Mouse (Mus musculus) layer of hippocampus, postnatal 10 days (tissue): ENCODE data around the gene Tlr4. TPM values are rescaled to one million over a fixed set of nuclear protein-coding genes. Genes with fewer than 3 reads are reported as not detected.

ENCODE experiments used
- DNase-seq, 2 experiments: peaks; one replicate each; pipeline ENCODE4 v3.0.0; 2021; ENCODE audit warnings: low spot score in 2 of 2
- total RNA-seq, 2 experiments: library from RNA; stranded (reverse); gene quantifications; 2 replicates each; pipeline ENCODE4 v1.2.3; 2021

The Tlr4 gene
- total RNA-seq, 2 experiments from 2014 or later = 2.0 to 2.5 TPM

- no peak for DNase-seq
These were observed 67.6 kb downstream of the Tlr4 start for GRCm38 (mm10) chr4:66894981-66895380.

DNA sequence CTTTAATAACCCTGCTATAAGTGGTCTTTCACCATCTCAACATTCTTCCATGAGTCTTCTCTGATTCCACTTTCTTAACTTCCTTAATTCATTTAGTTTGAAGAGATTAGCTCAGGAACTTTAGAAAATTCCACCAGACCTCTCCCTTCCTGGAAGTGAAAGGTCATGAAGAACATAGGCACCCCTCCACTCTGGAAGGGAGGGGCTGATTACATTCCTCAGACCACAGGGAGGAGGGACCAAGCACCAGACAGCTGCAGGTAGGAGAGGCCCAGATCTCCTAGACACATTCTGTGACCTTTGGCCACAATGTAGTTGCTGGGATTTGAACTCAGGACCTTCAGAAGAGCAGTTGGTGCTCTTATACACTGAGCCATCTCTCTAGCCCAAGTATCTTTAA is 72.7 kb downstream of the Tlr4 start:
- DNase-seq = no peak

GRCm38 (mm10) chr4:66901498-66901897 is 74.1 kb downstream of the Tlr4 start:
- DNase-seq = no peak

GRCm38 (mm10) chr4:66908376-66908775 is 81.0 kb downstream of the Tlr4 start:
- DNase-seq = no peak

DNA sequence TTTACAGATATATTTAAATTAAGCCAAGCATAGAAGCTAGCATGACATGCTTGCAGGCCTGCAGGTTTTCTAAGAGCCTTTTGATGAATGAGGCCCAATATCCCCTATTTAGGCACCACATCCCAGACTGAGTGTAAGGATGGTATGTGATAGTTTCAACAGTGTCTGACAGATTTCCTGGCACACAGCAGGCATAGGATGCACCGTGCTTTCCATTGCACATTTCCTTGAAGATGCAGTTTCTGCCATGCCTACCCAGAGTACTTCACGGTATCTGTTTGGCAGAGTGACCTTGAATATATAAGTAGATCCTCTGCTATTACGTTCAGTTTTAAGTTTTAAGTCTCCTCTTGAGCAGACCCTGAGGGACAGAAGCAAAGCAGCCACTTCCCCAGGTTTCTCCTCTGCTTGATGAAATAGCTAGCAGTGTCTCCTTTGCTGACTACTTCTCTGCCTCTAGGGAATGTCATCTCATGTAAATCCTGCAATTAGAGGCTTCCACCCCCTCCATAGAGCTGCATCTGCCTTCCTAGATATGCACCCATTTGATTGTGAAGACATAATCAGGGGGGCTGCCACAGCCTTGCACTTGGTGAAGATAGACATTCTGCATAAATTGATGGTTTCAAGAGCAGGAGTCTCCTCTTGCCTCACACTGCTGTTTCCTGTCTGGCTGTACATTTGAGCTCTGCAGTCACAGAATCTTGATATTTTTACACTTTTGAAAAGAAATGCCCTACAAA is 92.4 kb downstream of the Tlr4 start:
- no peak for DNase-seq

DNA sequence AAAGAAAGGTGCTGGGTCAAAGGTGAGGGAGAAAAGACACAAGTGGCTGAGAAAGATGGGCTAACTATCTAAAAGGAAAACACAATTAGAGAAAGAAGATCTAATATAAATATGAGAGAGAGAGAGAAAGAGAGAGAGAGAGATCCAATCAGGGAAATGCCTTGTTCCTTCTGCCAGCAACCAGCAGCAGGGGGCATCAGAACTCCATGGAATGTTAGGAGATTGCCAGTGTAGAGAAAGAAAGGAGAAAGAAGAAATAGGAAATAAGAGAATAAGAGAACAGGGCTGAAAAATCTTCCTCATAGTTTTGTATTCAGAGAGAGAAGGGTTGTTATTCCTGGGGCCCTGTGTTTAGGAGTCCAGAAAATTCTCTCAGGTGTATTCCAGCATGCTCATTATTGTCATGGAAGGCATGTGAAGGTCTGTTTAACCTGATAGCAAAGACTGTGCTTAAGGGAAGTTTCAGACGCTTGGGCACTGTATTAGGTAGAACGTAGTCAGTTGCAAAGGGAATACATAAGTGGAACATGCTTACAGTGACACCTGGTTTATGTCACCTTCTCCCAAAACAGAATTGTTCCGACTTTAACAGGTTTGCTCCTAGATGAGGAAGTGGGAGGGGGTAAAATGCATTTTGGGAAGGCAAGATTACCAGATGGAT is 96.4 kb downstream of the Tlr4 start:
- peak; percentile 80 for DNase-seq

GRCm38 (mm10) chr4:66926066-66926465 is 98.7 kb downstream of the Tlr4 start:
- DNase-seq = no peak

GRCm38 (mm10) chr4:66927537-66928088 is 100.2 kb downstream of the Tlr4 start:
- no peak for DNase-seq

GRCm38 (mm10) chr4:66938489-66939061 is 111.2 kb downstream of the Tlr4 start:
- no peak for DNase-seq

- DNase-seq = no peak
These were observed 114.5 kb downstream of the Tlr4 start for GRCm38 (mm10) chr4:66941894-66942293.

- no peak for DNase-seq
These were observed 116.3 kb downstream of the Tlr4 start for GRCm38 (mm10) chr4:66943699-66944098.

- no peak for DNase-seq
These were observed 120.3 kb downstream of the Tlr4 start for GRCm38 (mm10) chr4:66947657-66948056.

GRCm38 (mm10) chr4:66974918-66975317 is 147.5 kb downstream of the Tlr4 start:
- DNase-seq = no peak
